Mouse (Mus musculus) kidney, postnatal 0 days (tissue): ENCODE measurements at regions not wholly inside any gene's neighbourhood (a gene's known extent, or its start where the extent isn't known, plus 50 kb on each side); places are given as distances from the start of the nearest gene placed in this dataset.
"Not testable (repeated sequence)": the region's sequence is repeated elsewhere in the genome, so short reads cannot be mapped to it uniquely, and the experiment has no call there.

Experiments used
- ATAC-seq: fragments of 200-750 bp; cut with Nextera tagmentation; replicated peaks from 2 replicates; pipeline ENCODE4 v1.8.0; 2017; ENCODE audit warnings: low read depth, moderate number of reproducible peaks, moderate TSS enrichment, moderate library complexity; ENCODE audit not compliant: low FRiP score
- DNase-seq: peaks from one replicate; pipeline ENCODE4 v3.0.0-alpha.2; 2016; ENCODE audit warnings: low spot score
- H3K27ac ChIP-seq: fragments of 300-500 bp; sonication (generic); 2 replicates; pipeline ENCODE4 v1.5.1; 2014; ENCODE audit warnings: mild to moderate bottlenecking
- H3K27me3 ChIP-seq: fragments of 300-500 bp; sonication (generic); 2 replicates; pipeline ENCODE4 v1.6.1; 2014; ENCODE audit warnings: low read length, mixed read lengths; ENCODE audit not compliant: insufficient read depth
- H3K36me3 ChIP-seq: fragments of 300-500 bp; sonication (generic); 2 replicates; pipeline ENCODE4 v1.6.1; 2014; ENCODE audit warnings: low read length, mixed read lengths; ENCODE audit not compliant: insufficient read depth
- H3K4me1 ChIP-seq: fragments of 300-500 bp; sonication (generic); replicated peaks from 2 replicates; pipeline ENCODE4 v1.6.1; 2014; ENCODE audit warnings: antibody characterized with exemption, low read length, mixed read lengths; ENCODE audit not compliant: insufficient read depth
- H3K4me2 ChIP-seq: fragments of 300-500 bp; sonication (generic); 2 replicates; pipeline ENCODE4 v1.6.1; 2014; ENCODE audit warnings: mild to moderate bottlenecking, low read length, moderate library complexity, mixed read lengths
- H3K4me3 ChIP-seq: fragments of 300-500 bp; sonication (generic); replicated peaks from 2 replicates; pipeline ENCODE4 v1.5.1; 2014; ENCODE audit warnings: low read depth, low read length
- H3K9ac ChIP-seq: fragments of 300-500 bp; sonication (generic); 2 replicates; pipeline ENCODE4 v1.6.1; 2014; ENCODE audit warnings: low read depth, low read length
- H3K9me3 ChIP-seq: fragments of 300-500 bp; sonication (generic); replicated peaks from 2 replicates; pipeline ENCODE4 v1.6.1; 2016; ENCODE audit warnings: low read length, inconsistent platforms, mixed read lengths
- CTCF ChIP-seq: IDR thresholded peaks from 2 replicates; pipeline ENCODE4 v1.5.1; 2016; ENCODE audit warnings: antibody characterized with exemption, low read depth, mild to moderate bottlenecking, moderate library complexity
- WGBS: fragments of 180-500 bp; shearing (Covaris S2); extraction: QIAGEN DNeasy Blood & Tissue Kit; methylation state at CpG from one replicate; pipeline ENCODE4 v1.1.7; 2014; 5-methylcytosine and 5-hydroxymethylcytosine counted together

DNA sequence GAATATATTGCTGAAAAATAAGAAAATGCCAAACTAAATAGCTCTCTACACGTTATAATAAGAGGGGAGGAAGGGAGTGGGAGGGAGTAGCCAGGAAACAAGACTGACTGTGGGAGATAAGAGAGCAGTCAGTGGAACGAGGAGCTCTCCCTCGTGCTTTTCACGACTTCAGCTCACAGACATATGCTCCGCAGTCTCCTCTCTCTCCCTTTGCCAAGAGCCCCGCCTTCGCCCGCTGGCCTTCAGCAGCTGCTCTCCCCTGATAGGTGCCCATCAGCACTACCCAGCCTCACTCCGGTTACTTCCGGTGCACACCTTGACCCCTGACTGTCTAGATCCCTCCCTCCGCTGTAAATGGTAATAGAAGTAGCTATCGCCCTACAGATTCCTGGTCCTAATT, 370.8 kb upstream of the Id2 start:
- H3K27ac ChIP-seq = no peak overlapping the region
- no peaks in the 10 kb centered on the region for H3K4me1 ChIP-seq
- no peak overlapping the region for H3K4me2 ChIP-seq
- DNase-seq (peak; percentile 18), ATAC-seq (no peak)
- WGBS = 44% methylated on average over 12 of the region's 12 CpGs
- TF ChIP-seq CTCF = no peak
- no peaks in the 10 kb centered on the region for H3K36me3 ChIP-seq
- H3K9me3 ChIP-seq = no peaks in the 10 kb centered on the region
- H3K27me3 ChIP-seq = no peaks in the 10 kb centered on the region
- no peak overlapping the region for H3K9ac ChIP-seq
- H3K4me3 ChIP-seq = no peak overlapping the region

DNA sequence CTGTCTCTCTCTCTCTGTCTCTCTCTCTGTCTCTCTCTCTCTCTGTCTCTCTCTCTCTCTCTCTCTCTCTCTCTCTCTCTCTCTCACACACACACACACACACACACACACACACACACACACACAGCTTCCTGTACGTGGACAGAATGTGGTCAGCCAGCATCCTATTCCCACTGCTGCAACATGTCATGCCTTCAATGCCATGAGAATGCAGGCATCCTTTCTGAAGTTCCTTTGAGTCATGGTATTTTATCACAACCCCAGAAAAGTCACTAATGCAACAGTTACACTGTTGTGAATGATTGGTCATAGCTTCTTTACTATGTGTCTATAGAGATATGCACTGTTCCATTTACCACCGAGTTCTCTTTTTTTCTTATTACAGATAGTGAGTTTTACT, 365.8 kb upstream of the Id2 start:
- not testable (repeated sequence) for H3K9ac ChIP-seq, ATAC-seq, H3K4me3 ChIP-seq, H3K27me3 ChIP-seq, DNase-seq, H3K4me1 ChIP-seq, H3K27ac ChIP-seq, H3K4me2 ChIP-seq, H3K36me3 ChIP-seq, H3K9me3 ChIP-seq
- 66% methylated on average over 2 of the region's 2 CpGs for WGBS

DNA sequence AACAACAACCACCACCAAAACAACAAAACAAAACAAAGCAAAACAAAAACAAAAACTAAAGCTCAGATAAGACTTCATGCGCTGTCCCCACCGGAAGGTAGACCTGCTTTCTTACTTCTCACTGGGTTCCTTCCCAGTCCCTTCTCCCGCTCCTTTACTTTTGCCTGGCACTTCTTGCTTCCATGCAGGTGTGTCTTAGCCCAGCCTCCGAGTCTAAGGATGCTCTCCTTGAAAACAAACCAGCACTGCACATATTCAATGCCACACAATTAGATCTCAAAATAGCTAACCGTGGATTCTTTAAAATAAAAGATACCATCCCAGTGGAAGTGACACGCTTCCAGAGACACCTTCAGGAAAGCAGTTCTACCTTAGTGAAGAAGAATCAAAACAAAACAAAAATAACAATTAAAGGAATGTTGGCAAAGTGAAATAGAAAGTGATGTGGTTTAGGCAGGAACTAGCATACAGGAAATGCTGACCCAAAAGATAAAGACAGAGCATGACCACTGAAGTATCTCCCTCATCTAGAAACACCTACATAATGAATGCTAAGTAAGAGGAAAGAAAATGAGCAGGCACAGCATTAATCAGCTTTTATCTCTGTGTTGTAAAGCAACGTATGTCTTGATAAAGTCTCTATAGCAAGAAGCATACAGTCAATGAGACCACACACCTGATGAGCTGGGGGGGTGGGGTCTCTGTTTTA, 358.5 kb upstream of the Id2 start:
- Histone ChIP-seq H3K4me3 (no peak overlapping the region), H3K27ac (no peak overlapping the region), H3K9me3 (no peaks in the 10 kb centered on the region), H3K9ac (no peak overlapping the region), H3K4me2 (no peak overlapping the region), H3K4me1 (no peaks in the 10 kb centered on the region), H3K36me3 (no peaks in the 10 kb centered on the region), H3K27me3 (no peaks in the 10 kb centered on the region)
- ATAC-seq (no peak), DNase-seq (no peak)
- no peak for TF ChIP-seq CTCF
- WGBS = 86% methylated on average over 7 of the region's 7 CpGs

DNA sequence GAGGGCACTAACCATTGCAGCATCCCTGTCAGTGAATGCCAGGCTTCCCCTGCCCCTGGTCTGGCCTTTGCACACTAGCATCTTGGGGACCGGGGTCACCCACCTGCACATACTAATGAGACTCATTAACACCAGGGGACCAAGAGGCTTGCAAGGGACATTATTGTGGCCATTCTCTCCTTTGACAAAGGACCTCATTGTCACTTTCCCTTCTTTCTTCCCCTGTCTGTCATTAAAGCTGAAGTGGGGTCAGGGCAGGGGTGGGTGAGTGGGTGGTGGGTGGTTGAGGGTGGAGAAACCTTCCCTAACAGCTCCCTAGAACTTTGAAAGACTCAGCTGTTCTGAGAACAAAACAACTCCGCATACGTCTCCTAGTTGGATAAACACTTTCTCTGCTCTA, 356.4 kb upstream of the Id2 start:
- TF ChIP-seq CTCF = no peak
- DNase-seq (no peak), ATAC-seq (no peak)
- Histone ChIP-seq H3K4me2 (no peak overlapping the region), H3K4me1 (no peaks in the 10 kb centered on the region), H3K9me3 (no peaks in the 10 kb centered on the region), H3K36me3 (no peaks in the 10 kb centered on the region), H3K4me3 (no peak overlapping the region), H3K9ac (no peak overlapping the region), H3K27me3 (no peaks in the 10 kb centered on the region), H3K27ac (no peak overlapping the region)
- WGBS = 47% methylated on average over 3 of the region's 3 CpGs

DNA sequence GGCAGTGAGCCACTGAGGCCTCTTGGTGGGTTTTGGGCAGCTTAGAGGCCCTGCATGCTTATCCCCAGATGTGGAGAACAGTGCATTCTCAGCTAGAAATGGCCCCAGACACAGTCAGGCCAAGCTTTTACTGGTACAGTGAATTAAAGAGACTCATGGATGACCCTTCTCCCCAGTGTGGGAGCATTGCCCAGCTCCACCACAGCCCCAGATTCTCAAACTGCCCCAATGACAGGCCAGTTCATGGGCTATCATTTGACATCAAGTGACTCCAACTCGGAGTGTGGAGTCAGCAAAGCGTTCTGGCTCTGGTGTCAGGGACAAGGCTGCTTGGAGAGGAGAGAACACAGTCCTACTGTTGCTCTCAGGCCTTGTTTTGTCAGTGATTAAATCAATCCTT, 354.2 kb upstream of the Id2 start:
- TF ChIP-seq CTCF = no peak
- 58% methylated on average over 2 of the region's 2 CpGs for WGBS
- H3K9ac ChIP-seq = no peak overlapping the region
- H3K4me2 ChIP-seq = no peak overlapping the region
- H3K4me3 ChIP-seq = no peak overlapping the region
- no peaks in the 10 kb centered on the region for H3K9me3 ChIP-seq
- DNase-seq (no peak), ATAC-seq (no peak)
- no peaks in the 10 kb centered on the region for H3K36me3 ChIP-seq
- no peak overlapping the region for H3K27ac ChIP-seq
- H3K27me3 ChIP-seq = no peaks in the 10 kb centered on the region
- no peaks in the 10 kb centered on the region for H3K4me1 ChIP-seq

DNA sequence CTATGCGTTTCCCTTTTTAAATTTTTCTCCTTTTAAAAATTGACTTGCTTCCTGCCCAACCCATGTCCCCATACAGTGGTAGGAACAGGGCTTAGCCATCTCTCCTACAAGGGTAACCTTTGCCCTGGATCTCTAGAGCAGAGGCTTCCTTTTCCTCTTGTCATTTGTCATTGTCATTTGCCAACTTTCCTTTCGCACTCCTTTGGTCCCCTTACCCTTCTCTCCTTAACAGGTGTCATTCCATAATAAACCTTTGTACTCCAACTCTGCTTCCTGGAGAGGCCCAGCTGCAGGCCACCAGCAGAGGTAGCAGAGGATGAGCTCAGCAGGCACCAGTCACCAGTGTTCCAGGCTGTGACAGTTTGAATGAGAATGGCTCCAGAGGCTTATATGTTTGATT, 347.4 kb upstream of the Id2 start:
- no peak overlapping the region for H3K4me3 ChIP-seq
- no peak overlapping the region for H3K27ac ChIP-seq
- H3K4me1 ChIP-seq = no peaks in the 10 kb centered on the region
- H3K9ac ChIP-seq = no peak overlapping the region
- H3K36me3 ChIP-seq = no peaks in the 10 kb centered on the region
- no peaks in the 10 kb centered on the region for H3K27me3 ChIP-seq
- WGBS = 63% methylated on average over 2 of the region's 2 CpGs
- DNase-seq = no peak
- no peak for TF ChIP-seq CTCF
- H3K9me3 ChIP-seq = no peaks in the 10 kb centered on the region
- ATAC-seq = no peak
- no peak overlapping the region for H3K4me2 ChIP-seq

DNA sequence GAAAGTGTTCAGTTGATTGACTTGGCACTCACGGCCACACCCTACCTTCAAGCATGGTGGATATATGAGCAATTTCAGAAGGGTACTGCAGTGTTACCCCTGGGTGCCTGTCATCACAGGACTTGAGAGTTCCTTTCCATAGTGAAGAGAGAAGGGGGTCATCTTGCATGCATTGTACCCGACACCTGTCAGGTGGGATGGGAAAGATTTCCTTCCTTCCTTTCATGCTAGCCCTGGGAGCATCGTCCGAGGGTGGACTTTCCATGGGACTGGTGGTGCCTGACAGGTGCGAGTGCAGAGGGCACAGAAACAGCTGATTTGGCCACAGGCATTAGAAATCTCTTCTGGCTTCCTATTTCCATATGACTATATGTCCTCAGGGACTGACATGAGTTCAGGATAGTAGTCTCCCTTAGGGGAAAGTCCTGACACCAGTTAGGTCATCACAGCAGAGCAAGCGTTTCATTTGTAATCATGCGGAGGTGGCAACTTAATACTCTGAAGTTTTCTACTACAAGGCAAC, 342.1 kb upstream of the Id2 start:
- Histone ChIP-seq H3K27me3 (no peaks in the 10 kb centered on the region), H3K27ac (no peak overlapping the region), H3K4me3 (no peak overlapping the region), H3K36me3 (no peaks in the 10 kb centered on the region), H3K9ac (no peak overlapping the region), H3K9me3 (no peaks in the 10 kb centered on the region), H3K4me2 (no peak overlapping the region), H3K4me1 (0 out of 2 replicates have a peak, but pooled peaks cover 10% of the 10 kb centered on the region)
- DNase-seq = no peak
- TF ChIP-seq CTCF = no peak
- peak; percentile 15; the same call in 1 of the 2 replicates for ATAC-seq
- 79% methylated on average over 7 of the region's 7 CpGs for WGBS
